Mouse (Mus musculus) CH12.LX (cell line): ENCODE measurements around the gene Fermt1. TPM values are rescaled to one million over a fixed set of nuclear protein-coding genes. Genes with fewer than 3 reads are reported as not detected.

Experiments
- DNase-seq: peaks from one replicate; pipeline ENCODE4 v3.0.0-alpha.2; 2013; ENCODE audit errors: extremely low read depth
- H3K27ac ChIP-seq: 2 replicates; pipeline ENCODE4 v1.5.1; 2012; ENCODE audit warnings: low read depth, mild to moderate bottlenecking, control low read depth, moderate library complexity; ENCODE audit not compliant: insufficient read depth
- H3K27me3 ChIP-seq: replicated peaks from 2 replicates; pipeline ENCODE3; 2012; ENCODE audit warnings: inconsistent platforms
- H3K36me3 ChIP-seq, 2 experiments: replicated peaks in 1 of 2; 2 replicates each; pipeline versions ENCODE3 to v1.6.1; 2012; ENCODE audit warnings: inconsistent platforms in 1 of 2, low read length in 1 of 2, mild to moderate bottlenecking in 1 of 2, mixed read lengths in 1 of 2, moderate library complexity in 1 of 2; ENCODE audit not compliant: control insufficient read depth in 1 of 2, insufficient read depth in 1 of 2
- H3K4me1 ChIP-seq, 2 experiments: 2 replicates each; pipeline ENCODE4 v1.6.1; 2012; ENCODE audit warnings: inconsistent platforms in 1 of 2, moderate library complexity in 1 of 2; ENCODE audit not compliant: insufficient read depth in 2 of 2, control insufficient read depth in 1 of 2
- H3K4me2 ChIP-seq: 2 replicates; pipeline ENCODE4 v1.6.1; 2012; ENCODE audit warnings: low read depth, mild to moderate bottlenecking, control low read depth; ENCODE audit not compliant: poor library complexity, insufficient read depth, severe bottlenecking
- H3K4me3 ChIP-seq, 3 experiments: fragments of 150-350 bp in 1 of 3; sonication (generic) in 1 of 3; replicated peaks in 1 of 3; 2 replicates each; pipeline versions ENCODE3 to v1.5.1; 2011 to 2012; ENCODE audit warnings: low read depth in 2 of 3, low read length in 2 of 3, mild to moderate bottlenecking in 2 of 3, moderate library complexity in 2 of 3, control low read depth in 1 of 3, improper control_type of control experiment in 1 of 3, inconsistent platforms in 1 of 3, mixed read lengths in 1 of 3; ENCODE audit not compliant: poor library complexity in 1 of 3
- H3K79me2 ChIP-seq: replicated peaks from 2 replicates; pipeline ENCODE4 v1.6.1; 2012; ENCODE audit warnings: mild to moderate bottlenecking, moderate library complexity; ENCODE audit not compliant: control insufficient read depth, poor library complexity, insufficient read depth, severe bottlenecking; ENCODE audit errors: extremely low read depth
- H3K9ac ChIP-seq: 2 replicates; pipeline ENCODE4 v1.6.1; 2012; ENCODE audit warnings: low read depth, mild to moderate bottlenecking, control low read depth, moderate library complexity; ENCODE audit not compliant: insufficient read depth
- H3K9me3 ChIP-seq: replicated peaks from 2 replicates; pipeline ENCODE3; 2012; ENCODE audit warnings: low read length, inconsistent platforms, mixed read lengths
- CHD1 ChIP-seq: IDR thresholded peaks from 2 replicates; pipeline ENCODE4 v1.6.1; 2012; ENCODE audit warnings: low read depth, low read length, improper control_type of control experiment, inconsistent platforms
- CTCF ChIP-seq, 2 experiments: IDR thresholded peaks in 1 of 2; conservative IDR thresholded peaks in 1 of 2; 2 replicates each; pipeline ENCODE4 v1.5.1; 2011 to 2012; ENCODE audit warnings: low read depth in 2 of 2, low read length in 2 of 2, improper control_type of control experiment in 1 of 2, inconsistent platforms in 1 of 2, mild to moderate bottlenecking in 1 of 2, moderate library complexity in 1 of 2
- E2F4 ChIP-seq: IDR thresholded peaks from 2 replicates; pipeline ENCODE4 v1.6.1; 2011; ENCODE audit warnings: low read depth, low read length, improper control_type of control experiment; ENCODE audit not compliant: insufficient replicate concordance
- ELF1 ChIP-seq: IDR thresholded peaks from 2 replicates; pipeline ENCODE4 v1.6.1; 2014; ENCODE audit warnings: low read depth, mild to moderate bottlenecking, inconsistent platforms, low read length, improper control_type of control experiment
- EP300 ChIP-seq: IDR thresholded peaks from 2 replicates; pipeline ENCODE4 v1.6.1; 2011; ENCODE audit warnings: low read length, improper control_type of control experiment
- JUND ChIP-seq: conservative IDR thresholded peaks from 2 replicates; pipeline ENCODE4 v1.6.1; 2011; ENCODE audit warnings: low read depth, low read length, improper control_type of control experiment
- MAZ ChIP-seq: IDR thresholded peaks from 2 replicates; pipeline ENCODE4 v1.6.1; 2012; ENCODE audit warnings: low read depth, mild to moderate bottlenecking, inconsistent platforms, low read length, improper control_type of control experiment, moderate library complexity
- MEF2A ChIP-seq: IDR thresholded peaks from 2 replicates; pipeline ENCODE4 v1.6.1; 2014; ENCODE audit warnings: low read depth, mild to moderate bottlenecking, inconsistent platforms, low read length, improper control_type of control experiment, borderline replicate concordance
- NELFE ChIP-seq: IDR thresholded peaks from 2 replicates; pipeline ENCODE4 v1.6.1; 2011; ENCODE audit warnings: low read depth, low read length, improper control_type of control experiment
- POLR2A ChIP-seq: IDR thresholded peaks from 2 replicates; pipeline ENCODE4 v1.6.1; 2011; ENCODE audit warnings: low read depth, mild to moderate bottlenecking, improper control_type of control experiment, low read length
- POLR2AphosphoS2 ChIP-seq: IDR thresholded peaks from 2 replicates; pipeline ENCODE4 v1.6.1; 2011; ENCODE audit warnings: low read depth, low read length, improper control_type of control experiment
- SIN3A ChIP-seq: IDR thresholded peaks from 2 replicates; pipeline ENCODE4 v1.6.1; 2012; ENCODE audit warnings: low read length, improper control_type of control experiment, inconsistent platforms
- UBTF ChIP-seq: IDR thresholded peaks from 2 replicates; pipeline ENCODE4 v1.6.1; 2012; ENCODE audit warnings: low read depth, mild to moderate bottlenecking, inconsistent platforms, low read length, improper control_type of control experiment, moderate library complexity
- USF1 ChIP-seq: IDR thresholded peaks from 2 replicates; pipeline ENCODE4 v1.6.1; 2014; ENCODE audit warnings: low read depth, mild to moderate bottlenecking, inconsistent platforms, low read length, improper control_type of control experiment
- USF2 ChIP-seq: conservative IDR thresholded peaks from 2 replicates; pipeline ENCODE4 v1.6.1; 2011; ENCODE audit warnings: low read depth, low read length, improper control_type of control experiment
- ZC3H11A ChIP-seq: IDR thresholded peaks from 2 replicates; pipeline ENCODE4 v1.6.1; 2012; ENCODE audit warnings: low read depth, mild to moderate bottlenecking, inconsistent platforms, low read length, improper control_type of control experiment
- ZMIZ1 ChIP-seq: IDR thresholded peaks from 2 replicates; pipeline ENCODE4 v1.6.1; 2012; ENCODE audit warnings: low read depth, mild to moderate bottlenecking, inconsistent platforms, low read length, improper control_type of control experiment
- ZNF384 ChIP-seq: IDR thresholded peaks from 2 replicates; pipeline ENCODE4 v1.6.1; 2012; ENCODE audit warnings: low read depth, low read length, improper control_type of control experiment, inconsistent platforms
- dilution Hi-C: fragments of 300-500 bp; cut with MboI; formaldehyde crosslinking; loops from 2 replicates; pipeline ENCODE4 v1.14.3; 2020; ENCODE audit warnings: low sequenced_read_pairs; ENCODE audit not compliant: extremely low pct_unique_long_range_greater_than_20kb, extremely low pct_ligation_motif_present
- in situ Hi-C: fragments of 300-500 bp; cut with MboI; formaldehyde crosslinking; loops from 3 replicates; pipeline ENCODE4 v1.14.3; 2019; ENCODE audit warnings: low sequenced_read_pairs, low pct_ligation_motif_present, low pct_unique_long_range_greater_than_20kb, mixed read lengths
- polyA plus RNA-seq: library from polyadenylated mRNA; unstranded; fragments of >175 nt; gene quantifications from 2 replicates; pipeline ENCODE4 v1.2.1, GENCODE M21; 2012; ENCODE audit warnings: low read depth; ENCODE audit not compliant: insufficient read length
- total RNA-seq, 2 experiments: library from RNA; depleted of rRNA; stranded (reverse); fragments of 300-350 nt in 1 of 2; fragments of >200 nt in 1 of 2; gene quantifications; 2 replicates each; pipeline ENCODE4 v1.2.3; 2012 to 2014

Fermt1 gene
- total and polyA plus RNA-seq, 3 experiments = not detected

DNA sequence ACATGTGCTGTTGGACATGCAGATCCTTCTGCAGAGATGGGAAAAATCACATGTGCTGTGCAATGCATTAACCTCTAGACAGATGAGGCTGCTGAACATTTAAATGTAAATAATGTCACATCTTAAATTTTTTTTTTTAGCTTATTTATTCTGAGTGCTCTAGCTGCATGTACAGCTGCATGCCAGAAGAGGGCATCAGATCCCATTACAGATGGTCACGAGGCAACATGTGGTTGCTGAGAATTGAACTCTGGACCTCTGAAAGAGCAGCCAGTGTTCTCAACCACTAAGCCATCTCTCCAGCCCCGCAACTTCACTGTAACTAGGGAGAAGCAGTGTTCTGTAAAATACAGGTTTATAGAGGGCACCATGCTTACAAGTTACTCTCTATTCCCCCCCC lies 11.6 kb downstream of the Fermt1 start:
- Histone ChIP-seq H3K4me1 (no peaks in the 10 kb centered on the region), H3K4me2 (no peak overlapping the region), H3K4me3 (no peak overlapping the region), H3K27me3 (peaks cover 10% of the 10 kb centered on the region), H3K36me3 (no peaks in the 10 kb centered on the region), H3K9ac (no peak overlapping the region), H3K79me2 (no peaks in the 10 kb centered on the region), H3K9me3 (peaks cover 3% of the 10 kb centered on the region)
- dilution Hi-C loops = no loop called here
- in situ Hi-C loops = no loop called here
- no peak for DNase-seq
- TF ChIP-seq CTCF (conservative IDR thresholded peaks at IDR 0.05 in 1 of 2, IDR thresholded peaks at IDR 0.05 in 1 of 2; ENCODE audit: low read depth in 2 of 2, low read length in 2 of 2) (peak in 1 of 2 experiments; percentile 24; a peak in 2 of 4 replicates), MEF2A (no peak), ZMIZ1 (no peak), UBTF (no peak)
- TF ChIP-seq, all 38 proteins: peak for 1
- no peak overlapping the region for H3K27ac ChIP-seq

DNA sequence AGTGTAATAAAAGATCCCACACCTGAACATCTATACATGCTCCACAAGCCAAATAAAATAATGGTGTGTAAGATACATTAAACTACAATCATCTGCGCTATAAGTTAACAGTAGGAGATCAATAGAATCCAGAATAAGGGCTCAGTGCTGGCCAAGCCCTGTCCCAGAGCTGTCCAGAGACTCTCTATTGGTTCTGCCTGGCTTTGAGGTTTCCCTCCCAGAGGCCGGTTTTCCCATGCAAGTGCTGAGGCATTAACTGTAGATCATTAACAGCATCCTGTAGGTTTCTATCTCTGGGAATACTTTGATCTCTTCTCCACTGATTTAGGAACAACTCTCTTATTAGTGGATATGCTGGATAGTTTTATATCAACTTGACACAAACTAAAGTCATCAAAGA lies 16.7 kb downstream of the Fermt1 start:
- Histone ChIP-seq H3K4me3 (no peak overlapping the region), H3K9me3 (peaks cover 3% of the 10 kb centered on the region), H3K79me2 (no peaks in the 10 kb centered on the region), H3K27ac (no peak overlapping the region), H3K9ac (no peak overlapping the region), H3K36me3 (no peaks in the 10 kb centered on the region), H3K4me1 (no peaks in the 10 kb centered on the region), H3K4me2 (no peak overlapping the region), H3K27me3 (peaks cover 3% of the 10 kb centered on the region)
- TF ChIP-seq POLR2AphosphoS2 = no peak
- no peak for TF ChIP-seq CHD1
- TF ChIP-seq E2F4 = no peak
- no peak for TF ChIP-seq SIN3A
- no peak for TF ChIP-seq MAZ
- no peak for TF ChIP-seq ZC3H11A
- TF ChIP-seq NELFE = no peak
- no peak for TF ChIP-seq JUND
- no peak for TF ChIP-seq MEF2A
- no peak for TF ChIP-seq POLR2A
- no peak for TF ChIP-seq EP300
- TF ChIP-seq USF2 = no peak
- TF ChIP-seq UBTF = no peak
- TF ChIP-seq ZNF384 = no peak
- no peak for TF ChIP-seq ELF1
- no peak for TF ChIP-seq USF1
- in situ Hi-C loops = no loop called here
- dilution Hi-C loops = no loop called here
- no peak for DNase-seq
